Mouse (Mus musculus) midbrain, embryonic 11.5 days (tissue): ENCODE results near the gene Orc2. TPM values are rescaled to one million over a fixed set of nuclear protein-coding genes. Genes with fewer than 3 reads are reported as not detected.

Experiments
- ATAC-seq: fragments of 200-750 bp; cut with Nextera tagmentation; 2 replicates; pipeline ENCODE4 v1.8.0; 2017; ENCODE audit warnings: moderate TSS enrichment, moderate library complexity; ENCODE audit not compliant: low FRiP score
- DNase-seq: peaks from one replicate; pipeline ENCODE4 v3.0.0; 2015; ENCODE audit warnings: low spot score; ENCODE audit errors: missing footprints
- H3K27ac ChIP-seq: fragments of 300-500 bp; sonication (generic); 2 replicates; pipeline ENCODE4 v1.5.1; 2014; ENCODE audit warnings: low read depth, low read length
- H3K27me3 ChIP-seq: fragments of 300-500 bp; sonication (generic); 2 replicates; pipeline ENCODE4 v1.6.1; 2014; ENCODE audit warnings: mild to moderate bottlenecking, low read length, moderate library complexity, mixed read lengths; ENCODE audit not compliant: control insufficient read depth, insufficient read depth
- H3K36me3 ChIP-seq: fragments of 300-500 bp; sonication (generic); 2 replicates; pipeline ENCODE4 v1.6.1; 2014; ENCODE audit warnings: mild to moderate bottlenecking, low read length, moderate library complexity, mixed read lengths; ENCODE audit not compliant: control insufficient read depth, insufficient read depth
- H3K4me1 ChIP-seq: fragments of 300-500 bp; sonication (generic); 2 replicates; pipeline ENCODE4 v1.6.1; 2014; ENCODE audit warnings: low read length; ENCODE audit not compliant: control insufficient read depth, insufficient read depth
- H3K4me2 ChIP-seq: fragments of 300-500 bp; sonication (generic); 2 replicates; pipeline ENCODE4 v1.6.1; 2014; ENCODE audit warnings: mild to moderate bottlenecking, moderate library complexity
- H3K4me3 ChIP-seq: fragments of 300-500 bp; sonication (generic); 2 replicates; pipeline ENCODE4 v1.5.1; 2014; ENCODE audit warnings: low read depth, low read length
- H3K9ac ChIP-seq: fragments of 300-500 bp; sonication (generic); 2 replicates; pipeline ENCODE4 v1.6.1; 2014; ENCODE audit warnings: low read length
- H3K9me3 ChIP-seq: fragments of 300-500 bp; sonication (generic); 2 replicates; pipeline ENCODE4 v1.6.1; 2016; ENCODE audit warnings: low read length; ENCODE audit not compliant: control insufficient read depth
- WGBS: fragments of 180-500 bp; shearing (Covaris S2); extraction: QIAGEN DNeasy Blood & Tissue Kit; methylation state at CpG from one replicate; pipeline ENCODE4 v1.1.7; 2014; 5-methylcytosine and 5-hydroxymethylcytosine counted together
- polyA plus RNA-seq: library from polyadenylated mRNA; unstranded; fragments of >200 nt; fragmentation: Nextera tagmentation; extraction: Ambion mirVana; gene quantifications from 2 replicates; pipeline ENCODE4 v1.2.1, GENCODE M21; 2014

The Orc2 gene
- polyA plus RNA-seq, 1 experiment from 2014 or later: 39.0 TPM

- no peaks in the 10 kb centered on the region for H3K27me3 ChIP-seq
- no peak overlapping the region for H3K27ac ChIP-seq
- no peak overlapping the region for H3K9ac ChIP-seq
- ATAC-seq (no peak), DNase-seq (peak; percentile 66)
- H3K9me3 ChIP-seq: no peaks in the 10 kb centered on the region
- H3K36me3 ChIP-seq: peaks cover 25% of the 10 kb centered on the region
- H3K4me2 ChIP-seq: no peak overlapping the region
- H3K4me3 ChIP-seq: no peak overlapping the region
- no peaks in the 10 kb centered on the region for H3K4me1 ChIP-seq
- 94% methylated on average over 8 of the region's 8 CpGs for WGBS
Observed at GRCm38 (mm10) chr1:58475662-58476061, 29.2 kb downstream of the Orc2 start.

GRCm38 (mm10) chr1:58465561-58465960, 39.3 kb downstream of the Orc2 start:
- Histone ChIP-seq H3K4me3 (no peak overlapping the region), H3K27ac (no peak overlapping the region), H3K36me3 (peaks cover 26% of the 10 kb centered on the region), H3K4me2 (no peak overlapping the region), H3K4me1 (no peaks in the 10 kb centered on the region), H3K9me3 (no peaks in the 10 kb centered on the region), H3K9ac (no peak overlapping the region), H3K27me3 (no peaks in the 10 kb centered on the region)
- ATAC-seq (no peak), DNase-seq (no peak)
- 92% methylated on average over 4 of the region's 4 CpGs for WGBS

DNA sequence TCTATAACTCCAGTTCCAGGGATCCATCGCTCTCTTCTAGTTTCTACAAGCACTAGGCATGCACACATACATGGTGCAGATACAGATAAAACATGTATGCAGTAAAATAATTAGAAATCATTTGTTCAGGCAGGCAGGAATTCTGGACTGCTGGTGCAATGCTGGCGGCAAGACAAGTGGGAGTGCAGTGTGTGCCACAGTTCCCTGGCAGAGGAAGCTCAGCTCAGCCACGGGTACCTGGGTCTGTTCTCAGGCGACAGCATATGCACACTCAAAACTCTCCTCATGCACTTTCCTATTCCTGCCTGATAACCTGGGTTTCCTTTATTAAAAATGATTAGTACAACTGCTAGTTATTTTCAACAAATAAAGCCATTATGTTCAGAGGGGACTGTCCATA, 39.9 kb downstream of the Orc2 start:
- no peaks in the 10 kb centered on the region for H3K27me3 ChIP-seq
- DNase-seq: no peak
- no peak overlapping the region for H3K9ac ChIP-seq
- ATAC-seq: no peak
- WGBS: 93% methylated on average over 4 of the region's 4 CpGs
- no peak overlapping the region for H3K4me2 ChIP-seq
- H3K4me3 ChIP-seq: no peak overlapping the region
- H3K9me3 ChIP-seq: no peaks in the 10 kb centered on the region
- H3K36me3 ChIP-seq: peaks cover 26% of the 10 kb centered on the region
- no peaks in the 10 kb centered on the region for H3K4me1 ChIP-seq
- H3K27ac ChIP-seq: no peak overlapping the region

GRCm38 (mm10) chr1:58463935-58464334, 41.0 kb downstream of the Orc2 start:
- Histone ChIP-seq H3K27me3 (no peaks in the 10 kb centered on the region), H3K4me3 (no peak overlapping the region), H3K27ac (no peak overlapping the region), H3K36me3 (peaks cover 22% of the 10 kb centered on the region), H3K9ac (no peak overlapping the region), H3K4me1 (no peaks in the 10 kb centered on the region), H3K4me2 (no peak overlapping the region), H3K9me3 (no peaks in the 10 kb centered on the region)
- no peak for ATAC-seq
- DNase-seq: no peak
- WGBS: 98% methylated on average over 2 of the region's 2 CpGs

DNA sequence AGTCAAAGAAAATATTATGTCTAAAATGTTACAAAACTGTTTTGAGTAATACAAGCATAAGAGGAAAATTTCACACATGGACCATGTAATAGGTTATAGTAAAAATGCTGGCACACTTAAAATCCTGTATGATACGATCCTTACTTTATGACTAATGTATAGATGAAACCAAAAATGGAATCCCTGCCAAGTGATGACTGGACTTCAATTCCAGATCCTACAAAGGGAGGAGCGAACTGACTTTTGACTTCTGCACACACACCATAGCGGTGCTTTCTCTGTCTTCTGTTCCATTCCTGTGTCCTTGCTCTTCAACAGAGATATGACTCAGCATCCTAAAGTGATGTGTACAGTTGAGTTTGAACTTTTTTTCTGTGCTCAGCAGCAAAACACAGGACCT, 44.3 kb downstream of the Orc2 start:
- Histone ChIP-seq H3K4me1 (no peaks in the 10 kb centered on the region), H3K9me3 (no peaks in the 10 kb centered on the region), H3K9ac (no peak overlapping the region), H3K36me3 (peaks cover 38% of the 10 kb centered on the region), H3K4me2 (no peak overlapping the region), H3K4me3 (no peak overlapping the region), H3K27ac (no peak overlapping the region), H3K27me3 (no peaks in the 10 kb centered on the region)
- 91% methylated on average over 3 of the region's 3 CpGs for WGBS
- no peak for DNase-seq
- no peak for ATAC-seq

DNA sequence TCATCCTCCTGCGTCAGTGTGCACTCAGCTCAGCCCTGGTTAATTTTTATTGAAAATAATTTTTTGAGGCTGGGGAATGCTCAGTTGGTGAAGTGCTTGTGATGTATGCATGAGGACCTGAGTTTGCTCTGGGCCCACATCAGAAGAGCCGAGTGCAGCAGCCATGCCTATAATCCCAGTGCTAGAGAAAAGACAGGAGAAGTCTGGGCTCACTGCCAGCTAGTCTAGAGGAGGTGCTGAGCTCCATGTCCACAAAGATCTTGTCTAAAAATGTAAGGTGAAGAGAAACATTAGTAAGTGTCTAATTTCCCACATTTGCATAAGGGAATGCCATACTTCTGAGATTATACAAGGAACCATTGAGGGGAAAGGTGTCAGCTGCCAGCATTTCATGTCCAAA, 46.0 kb downstream of the Orc2 start:
- peaks cover 32% of the 10 kb centered on the region for H3K36me3 ChIP-seq
- H3K27ac ChIP-seq: no peak overlapping the region
- no peak overlapping the region for H3K4me3 ChIP-seq
- WGBS: 83% methylated on average over 2 of the region's 2 CpGs
- H3K9ac ChIP-seq: no peak overlapping the region
- H3K4me2 ChIP-seq: no peak overlapping the region
- DNase-seq (no peak), ATAC-seq (no peak)
- no peaks in the 10 kb centered on the region for H3K9me3 ChIP-seq
- no peaks in the 10 kb centered on the region for H3K27me3 ChIP-seq
- H3K4me1 ChIP-seq: no peaks in the 10 kb centered on the region

DNA sequence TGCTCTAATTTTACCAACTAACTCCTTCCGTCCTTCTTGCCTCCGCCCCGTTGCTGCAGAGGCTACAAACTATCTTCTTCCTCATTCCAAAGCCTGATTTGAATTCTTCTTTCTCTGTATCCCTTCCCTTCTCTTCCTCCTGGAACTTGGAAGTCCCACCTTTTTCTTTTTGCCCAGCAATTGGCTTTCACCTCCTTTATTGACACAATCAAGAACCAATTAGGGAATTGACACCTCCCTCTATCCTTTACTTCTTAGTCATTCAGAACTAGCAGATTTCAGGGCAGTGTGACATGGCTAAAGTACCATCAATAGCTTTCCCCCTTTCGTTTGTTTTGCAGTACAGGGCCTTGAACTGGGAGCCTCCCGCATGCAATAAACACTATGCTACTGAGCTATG, 46.7 kb downstream of the Orc2 start:
- ATAC-seq: no peak
- H3K9ac ChIP-seq: no peak overlapping the region
- WGBS: 91% methylated on average over 5 of the region's 5 CpGs
- H3K9me3 ChIP-seq: no peaks in the 10 kb centered on the region
- H3K27ac ChIP-seq: no peak overlapping the region
- no peaks in the 10 kb centered on the region for H3K27me3 ChIP-seq
- H3K4me3 ChIP-seq: no peak overlapping the region
- H3K36me3 ChIP-seq: peaks cover 27% of the 10 kb centered on the region
- H3K4me1 ChIP-seq: no peaks in the 10 kb centered on the region
- no peak for DNase-seq
- H3K4me2 ChIP-seq: no peak overlapping the region

DNA sequence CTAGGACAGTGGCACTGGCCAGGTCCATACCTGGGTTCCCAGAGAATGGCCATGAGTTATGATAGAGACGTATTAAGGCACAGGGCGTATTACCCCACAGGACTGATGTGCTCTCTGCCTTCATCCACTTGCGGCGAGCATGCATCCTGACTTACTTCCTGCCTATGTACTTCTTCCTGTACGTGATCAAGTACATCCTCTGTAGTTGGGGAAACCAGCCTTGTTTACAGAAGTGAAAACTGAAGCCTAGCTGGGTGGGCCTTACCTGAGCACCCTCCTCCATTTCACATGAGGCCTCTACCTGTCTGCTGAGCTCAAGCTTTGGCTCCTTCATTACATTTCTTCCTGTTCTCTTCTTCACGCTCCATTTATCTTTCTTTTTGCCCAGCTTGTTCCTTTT, 50.6 kb downstream of the Orc2 start:
- no peak for ATAC-seq
- H3K4me1 ChIP-seq: no peaks in the 10 kb centered on the region
- peak; percentile 23 for DNase-seq
- 90% methylated on average over 6 of the region's 6 CpGs for WGBS
- peaks cover 36% of the 10 kb centered on the region for H3K36me3 ChIP-seq
- no peak overlapping the region for H3K4me3 ChIP-seq
- H3K9ac ChIP-seq: no peak overlapping the region
- no peak overlapping the region for H3K4me2 ChIP-seq
- H3K27me3 ChIP-seq: no peaks in the 10 kb centered on the region
- H3K27ac ChIP-seq: no peak overlapping the region
- H3K9me3 ChIP-seq: no peaks in the 10 kb centered on the region

GRCm38 (mm10) chr1:58448396-58448795, 56.5 kb downstream of the Orc2 start:
- Histone ChIP-seq H3K27ac (no peak overlapping the region), H3K9me3 (no peaks in the 10 kb centered on the region), H3K36me3 (peaks cover 15% of the 10 kb centered on the region), H3K4me2 (no peak overlapping the region), H3K9ac (no peak overlapping the region), H3K4me3 (no peak overlapping the region), H3K4me1 (peaks cover 11% of the 10 kb centered on the region), H3K27me3 (no peaks in the 10 kb centered on the region)
- no peak for ATAC-seq
- DNase-seq: no peak
- WGBS: 85% methylated on average over 7 of the region's 7 CpGs

- Histone ChIP-seq H3K9ac (no peak overlapping the region), H3K4me2 (no peak overlapping the region), H3K27me3 (no peaks in the 10 kb centered on the region), H3K9me3 (no peaks in the 10 kb centered on the region), H3K36me3 (peaks cover 12% of the 10 kb centered on the region), H3K4me1 (peaks cover 11% of the 10 kb centered on the region), H3K4me3 (no peak overlapping the region), H3K27ac (no peak overlapping the region)
- DNase-seq: no peak
- WGBS: 96% methylated on average over 7 of the region's 7 CpGs
- no peak for ATAC-seq
Observed at GRCm38 (mm10) chr1:58447766-58448165, 57.1 kb downstream of the Orc2 start.
